Mouse (Mus musculus): ENCODE measurements around the gene Cd300lb. TPM values are rescaled to one million over a fixed set of nuclear protein-coding genes. Genes with fewer than 3 reads are reported as not detected.

Gene Cd300lb
- total RNA-seq, 2 experiments from 2014 or later = 0.63 to 1.6 TPM

- peak; percentile 62 for DNase-seq
These were observed 50.9 kb downstream of the Cd300lb start for GRCm38 (mm10) chr11:114883251-114883789.

DNA sequence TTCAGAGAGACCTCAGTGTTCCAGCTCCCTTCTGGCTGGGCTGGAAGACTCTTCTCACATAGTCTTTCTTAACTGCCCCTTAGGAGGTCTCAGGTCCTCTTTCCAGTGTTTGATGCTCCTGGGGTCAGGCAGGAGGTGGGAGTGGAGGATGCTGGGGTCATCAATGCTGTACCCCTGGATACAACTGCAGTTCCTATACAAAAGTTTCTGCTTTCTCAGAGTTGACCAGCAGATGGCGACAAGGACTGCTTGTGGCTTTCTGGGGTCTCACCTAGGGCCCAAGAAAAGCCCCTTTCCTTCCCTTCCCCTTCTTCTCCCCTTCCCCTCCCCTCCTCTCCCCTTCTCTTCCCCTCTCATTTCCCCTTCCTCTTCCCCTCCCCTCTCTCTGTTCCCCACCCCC, 53.6 kb downstream of the Cd300lb start:
- DNase-seq = peak; percentile 53

- DNase-seq = no peak
These were observed 54.0 kb downstream of the Cd300lb start for GRCm38 (mm10) chr11:114880185-114880584.

GRCm38 (mm10) chr11:114879666-114880065, 54.5 kb downstream of the Cd300lb start:
- no peak for DNase-seq

GRCm38 (mm10) chr11:114877145-114877544, 57.0 kb downstream of the Cd300lb start:
- DNase-seq = peak; percentile 74

DNA sequence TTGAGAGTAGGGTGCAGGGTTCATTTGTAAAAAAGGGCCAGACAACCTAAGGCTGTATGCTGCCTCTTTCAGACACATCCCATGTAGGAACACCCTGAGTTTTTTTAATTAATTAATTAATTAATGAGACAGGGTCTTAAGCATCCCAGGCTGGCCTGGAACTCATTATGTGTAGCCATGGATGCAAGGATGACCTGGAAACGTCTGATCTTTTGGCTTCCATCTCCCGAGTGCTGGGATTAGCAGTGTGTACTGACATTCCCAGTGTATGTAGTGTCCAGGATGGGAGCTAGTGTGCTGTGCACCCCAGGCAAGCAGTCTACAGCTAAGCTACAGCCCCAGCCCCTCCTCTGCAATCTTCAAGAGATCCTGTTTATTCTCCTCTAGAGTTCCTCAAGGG, 57.6 kb downstream of the Cd300lb start:
- no peak for DNase-seq

DNA sequence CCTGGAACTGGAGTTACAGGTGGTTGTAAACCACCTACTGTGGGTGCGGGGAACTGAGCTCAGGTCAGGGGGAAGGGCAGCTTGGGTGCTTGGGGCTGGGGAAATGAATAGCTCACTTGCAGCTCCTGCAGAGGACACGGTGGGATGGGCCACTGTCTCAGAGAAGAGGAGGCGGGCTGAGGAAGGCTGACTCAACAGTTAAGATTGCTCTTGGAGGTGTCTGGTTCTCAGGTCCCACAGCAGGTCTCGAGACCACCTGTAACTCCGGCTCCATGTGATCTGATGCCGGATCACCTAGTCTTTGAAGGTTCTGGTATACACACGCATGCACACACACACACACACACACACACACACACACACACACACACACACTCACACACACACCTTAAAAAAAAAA, 58.0 kb downstream of the Cd300lb start:
- DNase-seq = no peak

DNA sequence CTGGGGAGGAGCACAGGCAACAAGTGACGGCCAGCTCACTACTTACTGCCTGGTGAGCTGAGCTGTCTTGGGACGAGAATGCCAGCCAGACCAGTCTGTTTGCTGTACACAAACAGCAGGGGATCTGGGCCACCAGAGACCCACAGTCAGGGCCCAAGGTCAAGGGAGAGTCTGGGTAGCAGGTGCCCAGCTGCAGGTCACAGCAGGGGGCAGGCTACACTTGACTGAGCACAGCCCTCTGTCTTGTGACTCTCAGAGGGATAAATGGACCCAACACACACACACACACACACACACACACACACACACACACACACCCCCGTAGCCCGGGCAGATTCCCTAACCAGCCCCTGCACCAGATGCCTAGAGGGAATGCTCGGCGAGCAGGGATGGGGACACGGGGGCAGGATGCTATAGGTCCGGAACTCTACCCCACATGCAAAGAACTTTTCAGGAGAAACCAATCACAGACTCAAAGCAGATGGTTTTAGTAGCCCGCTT, 58.8 kb downstream of the Cd300lb start:
- DNase-seq = peak; percentile 15

GRCm38 (mm10) chr11:114874226-114875145, 59.7 kb downstream of the Cd300lb start:
- DNase-seq = no peak

GRCm38 (mm10) chr11:114873022-114873817, 61.0 kb downstream of the Cd300lb start:
- no peak for DNase-seq

Other genes with a start within 250 kb of the Cd300lb start
- gene Dnaic2, start 207.0 kb downstream of the Cd300lb start, total RNA-seq (2021) = under 1 TPM; 0.55 to 0.57 TPM
- 1 to 10 TPM in 1 of 2 experiments, under 1 TPM in 1; 0.67 to 1.1 TPM for gene Kif19a, start 169.0 kb downstream of the Cd300lb start, total RNA-seq (2021)
- gene Btbd17, start 138.4 kb downstream of the Cd300lb start, total RNA-seq (2021) = under 1 TPM; 0.21 to 0.33 TPM
- not detected for gene Gpr142, start 135.5 kb downstream of the Cd300lb start, total RNA-seq (2021)
- 10 to 100 TPM; 26.2 to 27.9 TPM for gene Gprc5c, start 83.2 kb downstream of the Cd300lb start, total RNA-seq (2021)
- 1 to 10 TPM; 1.3 to 1.5 TPM for gene Cd300a, start 44.3 kb downstream of the Cd300lb start, total RNA-seq (2021)
- gene Cd300c, start 34.8 kb upstream of the Cd300lb start, total RNA-seq (2021) = not detected
- 1 to 10 TPM in 1 of 2 experiments, under 1 TPM in 1; 0.64 to 1.1 TPM for gene Cd300ld, start 55.5 kb upstream of the Cd300lb start, total RNA-seq (2021)
- 1 to 10 TPM; 2.3 to 2.9 TPM for gene Cd300c2, start 67.5 kb upstream of the Cd300lb start, total RNA-seq (2021)
- not detected for gene Cd300ld2, start 81.8 kb upstream of the Cd300lb start, total RNA-seq (2021)
- 1 to 10 TPM in 1 of 2 experiments, not detected in 1; 1.3 TPM for gene Cd300ld4, start 92.6 kb upstream of the Cd300lb start, total RNA-seq (2021)
- 1 to 10 TPM; 1.3 to 3.9 TPM for gene Cd300ld5, start 103.4 kb upstream of the Cd300lb start, total RNA-seq (2021)
- 1 to 10 TPM; 3.8 to 4.5 TPM for gene Cd300ld3, start 114.0 kb upstream of the Cd300lb start, total RNA-seq (2021)
- gene Cd300e, start 127.8 kb upstream of the Cd300lb start, total RNA-seq (2021) = under 1 TPM; 0.48 to 0.96 TPM
- 1 to 10 TPM; 2.4 to 2.5 TPM for gene Rab37, start 157.0 kb upstream of the Cd300lb start, total RNA-seq (2021)
- 1 to 10 TPM; 1.1 to 1.3 TPM for gene Cd300lf, start 199.6 kb upstream of the Cd300lb start, total RNA-seq (2021)
- gene Slc9a3r1, start 229.0 kb upstream of the Cd300lb start, total RNA-seq (2021) = 10 to 100 TPM; 26.3 to 30.4 TPM

Data from adrenal gland, postnatal 10 days (tissue).